Mouse (Mus musculus) right cerebral cortex, postnatal 25 days (tissue): ENCODE measurements around the gene Arhgap20.

Source experiments
- DNase-seq: peaks from one replicate; pipeline ENCODE4 v3.0.0; 2022

Gene Arhgap20

GRCm38 (mm10) chr9:51764921-51765416, at the start of gene Arhgap20:
Gene Arhgap20 (plus strand): TSS chr9:51765337.
- DNase-seq = peak; percentile 92

- DNase-seq = no peak
These were observed 46.3 kb upstream of the Arhgap20 start for GRCm38 (mm10) chr9:51718793-51719192.

- DNase-seq = no peak
These were observed 37.2 kb upstream of the Arhgap20 start for GRCm38 (mm10) chr9:51727960-51728359.

GRCm38 (mm10) chr9:51735180-51736034, 29.7 kb upstream of the Arhgap20 start:
- DNase-seq = no peak

GRCm38 (mm10) chr9:51736750-51737368, 28.3 kb upstream of the Arhgap20 start:
- DNase-seq = no peak

GRCm38 (mm10) chr9:51738349-51738748, 26.8 kb upstream of the Arhgap20 start:
- no peak for DNase-seq

GRCm38 (mm10) chr9:51739826-51740225, 25.3 kb upstream of the Arhgap20 start:
- DNase-seq = no peak

- no peak for DNase-seq
These were observed 15.0 kb upstream of the Arhgap20 start for GRCm38 (mm10) chr9:51750144-51750543.

- DNase-seq = no peak
These were observed 4.1 kb upstream of the Arhgap20 start for GRCm38 (mm10) chr9:51761003-51761402.

- peak; percentile 39 for DNase-seq
These were observed 879 bp upstream of the Arhgap20 start for GRCm38 (mm10) chr9:51764041-51764875.

- DNase-seq = no peak
These were observed 459 bp downstream of the Arhgap20 start for GRCm38 (mm10) chr9:51765417-51766174.

GRCm38 (mm10) chr9:51766175-51767062, 1.3 kb downstream of the Arhgap20 start:
- peak; percentile 41 for DNase-seq

- DNase-seq = no peak
These were observed 9.1 kb downstream of the Arhgap20 start for GRCm38 (mm10) chr9:51774201-51774600.

- DNase-seq = no peak
These were observed 11.3 kb downstream of the Arhgap20 start for GRCm38 (mm10) chr9:51776459-51776858.

- no peak for DNase-seq
These were observed 12.0 kb downstream of the Arhgap20 start for GRCm38 (mm10) chr9:51777180-51777579.

- DNase-seq = no peak
These were observed 14.1 kb downstream of the Arhgap20 start for GRCm38 (mm10) chr9:51779232-51779631.

- no peak for DNase-seq
These were observed 16.0 kb downstream of the Arhgap20 start for GRCm38 (mm10) chr9:51781092-51781491.

- no peak for DNase-seq
These were observed 22.2 kb downstream of the Arhgap20 start for GRCm38 (mm10) chr9:51787380-51787779.

- no peak for DNase-seq
These were observed 23.3 kb downstream of the Arhgap20 start for GRCm38 (mm10) chr9:51788466-51788865.

- DNase-seq = no peak
These were observed 30.1 kb downstream of the Arhgap20 start for GRCm38 (mm10) chr9:51795206-51795605.

GRCm38 (mm10) chr9:51798251-51798650, 33.1 kb downstream of the Arhgap20 start:
- DNase-seq = no peak
